Mouse (Mus musculus) hindbrain, embryonic 12.5 days (tissue): ENCODE measurements around the gene Afp. TPM values are rescaled to one million over a fixed set of nuclear protein-coding genes. Genes with fewer than 3 reads are reported as not detected.

Source experiments
- ATAC-seq: fragments of 200-750 bp; cut with Nextera tagmentation; 2 replicates; pipeline ENCODE4 v1.8.0; 2017; ENCODE audit warnings: moderate TSS enrichment; ENCODE audit not compliant: low FRiP score
- H3K27ac ChIP-seq: fragments of 300-500 bp; sonication (generic); 2 replicates; pipeline ENCODE4 v1.5.1; 2016; ENCODE audit warnings: mild to moderate bottlenecking
- H3K27me3 ChIP-seq: fragments of 300-500 bp; sonication (generic); 2 replicates; pipeline ENCODE4 v1.6.1; 2016; ENCODE audit warnings: mild to moderate bottlenecking
- H3K36me3 ChIP-seq: fragments of 300-500 bp; sonication (generic); 2 replicates; pipeline ENCODE4 v1.6.1; 2016; ENCODE audit warnings: mild to moderate bottlenecking
- H3K4me1 ChIP-seq: fragments of 300-500 bp; sonication (generic); 2 replicates; pipeline ENCODE4 v1.6.1; 2016
- H3K4me2 ChIP-seq: fragments of 300-500 bp; sonication (generic); replicated peaks from 2 replicates; pipeline ENCODE4 v1.6.1; 2016; ENCODE audit warnings: mild to moderate bottlenecking
- H3K4me3 ChIP-seq: fragments of 300-500 bp; sonication (generic); 2 replicates; pipeline ENCODE4 v1.5.1; 2016; ENCODE audit warnings: mild to moderate bottlenecking
- H3K9ac ChIP-seq: fragments of 300-500 bp; sonication (generic); 2 replicates; pipeline ENCODE4 v1.6.1; 2016; ENCODE audit warnings: mild to moderate bottlenecking, moderate library complexity
- H3K9me3 ChIP-seq: fragments of 300-500 bp; sonication (generic); replicated peaks from 2 replicates; pipeline ENCODE4 v1.6.1; 2016; ENCODE audit warnings: mild to moderate bottlenecking
- WGBS: fragments of 180-500 bp; shearing (Covaris S2); methylation state at CpG from one replicate; pipeline ENCODE4 v1.1.7; 2016; 5-methylcytosine and 5-hydroxymethylcytosine counted together
- polyA plus RNA-seq: library from polyadenylated mRNA; unstranded; fragments of >200 nt; fragmentation: Nextera tagmentation; extraction: Ambion mirVana; gene quantifications from 2 replicates; pipeline ENCODE4 v1.2.1, GENCODE M21; 2016

Afp gene
- polyA plus RNA-seq, 1 experiment from 2014 or later: 0.41 TPM

- no peaks in the 10 kb centered on the region for H3K9me3 ChIP-seq
- H3K4me1 ChIP-seq: no peaks in the 10 kb centered on the region
- H3K4me3 ChIP-seq: no peak overlapping the region
- H3K9ac ChIP-seq: no peak overlapping the region
- 85% methylated on average over 7 of the region's 7 CpGs for WGBS
- H3K36me3 ChIP-seq: no peaks in the 10 kb centered on the region
- ATAC-seq: no peak
- no peak overlapping the region for H3K27ac ChIP-seq
- H3K27me3 ChIP-seq: no peaks in the 10 kb centered on the region
- H3K4me2 ChIP-seq: no peak overlapping the region
Observed at GRCm38 (mm10) chr5:90477308-90478140, 13.0 kb upstream of the Afp start.

DNA sequence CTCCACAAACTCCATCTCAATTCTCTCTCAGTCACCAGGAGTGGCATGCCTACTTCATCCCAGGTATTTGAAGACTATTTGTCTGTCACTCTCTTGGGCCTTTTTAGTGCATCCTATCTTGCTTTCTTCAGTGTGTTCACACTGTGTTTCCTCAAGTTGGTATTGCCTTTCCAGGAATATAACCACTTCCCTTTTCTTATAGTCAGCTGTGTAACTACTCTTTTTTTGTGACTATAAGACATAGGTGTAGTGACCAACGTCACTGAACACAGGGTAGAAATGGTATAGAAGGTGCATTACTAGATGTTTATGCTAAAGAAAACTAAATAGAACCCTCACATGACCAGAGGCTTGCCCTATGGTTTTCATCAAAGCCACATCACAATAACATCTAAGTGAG, 11.7 kb upstream of the Afp start:
- H3K27me3 ChIP-seq: no peaks in the 10 kb centered on the region
- H3K4me3 ChIP-seq: no peak overlapping the region
- no peak overlapping the region for H3K27ac ChIP-seq
- ATAC-seq: no peak
- WGBS: 83% methylated on average over 1 of the region's 1 CpGs
- H3K9me3 ChIP-seq: no peaks in the 10 kb centered on the region
- H3K4me1 ChIP-seq: no peaks in the 10 kb centered on the region
- no peak overlapping the region for H3K9ac ChIP-seq
- H3K36me3 ChIP-seq: no peaks in the 10 kb centered on the region
- H3K4me2 ChIP-seq: no peak overlapping the region

DNA sequence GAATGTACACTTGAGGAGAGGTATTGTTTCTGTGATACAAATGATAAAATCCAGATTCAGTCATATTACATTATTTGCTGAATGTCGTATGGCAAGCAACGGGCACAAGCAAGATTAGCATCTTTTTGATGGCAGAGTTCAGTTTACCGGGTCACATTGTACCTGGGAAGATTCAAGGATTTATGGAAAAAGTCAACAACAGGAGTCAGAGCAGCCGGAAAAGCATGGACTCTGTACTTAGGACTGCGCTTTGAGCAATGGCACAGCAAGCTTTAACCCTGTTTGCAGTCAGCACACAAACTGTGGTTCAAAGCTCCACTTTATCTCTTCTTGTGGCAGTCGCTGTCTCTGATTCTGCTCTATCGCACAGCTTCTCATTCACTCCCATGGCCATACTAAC, 4.9 kb upstream of the Afp start:
- H3K4me2 ChIP-seq: no peak overlapping the region
- H3K9ac ChIP-seq: no peak overlapping the region
- WGBS: 93% methylated on average over 7 of the region's 7 CpGs
- H3K9me3 ChIP-seq: no peaks in the 10 kb centered on the region
- no peaks in the 10 kb centered on the region for H3K4me1 ChIP-seq
- H3K27me3 ChIP-seq: no peaks in the 10 kb centered on the region
- no peaks in the 10 kb centered on the region for H3K36me3 ChIP-seq
- no peak for ATAC-seq
- H3K4me3 ChIP-seq: no peak overlapping the region
- H3K27ac ChIP-seq: no peak overlapping the region

DNA sequence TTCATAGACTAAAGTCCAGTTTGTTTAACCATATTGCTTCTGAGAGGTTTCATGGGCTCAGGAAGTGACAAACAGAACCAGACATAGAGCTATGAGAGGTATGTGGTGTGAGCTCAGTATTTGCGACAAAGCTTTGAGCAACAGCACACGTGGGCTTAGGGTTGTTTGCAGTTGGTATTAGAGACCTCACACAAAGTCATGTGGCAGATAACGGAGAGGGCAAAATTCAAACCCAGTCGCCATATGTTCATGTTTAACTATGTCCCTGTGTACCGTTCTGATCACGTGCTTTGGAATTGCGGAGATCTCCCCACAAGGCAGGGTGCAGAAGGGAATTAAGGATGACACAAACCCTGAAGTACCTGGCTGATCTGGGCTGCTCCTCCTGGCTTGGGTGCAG, 2.2 kb upstream of the Afp start:
- H3K4me1 ChIP-seq: no peaks in the 10 kb centered on the region
- H3K36me3 ChIP-seq: no peaks in the 10 kb centered on the region
- H3K4me3 ChIP-seq: no peak overlapping the region
- no peak overlapping the region for H3K4me2 ChIP-seq
- H3K9ac ChIP-seq: no peak overlapping the region
- no peaks in the 10 kb centered on the region for H3K27me3 ChIP-seq
- no peak for ATAC-seq
- 90% methylated on average over 7 of the region's 7 CpGs for WGBS
- no peak overlapping the region for H3K27ac ChIP-seq
- no peaks in the 10 kb centered on the region for H3K9me3 ChIP-seq

- WGBS: 79% methylated on average over 9 of the region's 9 CpGs
- H3K36me3 ChIP-seq: no peaks in the 10 kb centered on the region
- no peak for ATAC-seq
- no peaks in the 10 kb centered on the region for H3K4me1 ChIP-seq
- no peak overlapping the region for H3K27ac ChIP-seq
- no peaks in the 10 kb centered on the region for H3K27me3 ChIP-seq
- H3K9me3 ChIP-seq: no peaks in the 10 kb centered on the region
- no peak overlapping the region for H3K4me2 ChIP-seq
- no peak overlapping the region for H3K9ac ChIP-seq
- H3K4me3 ChIP-seq: no peak overlapping the region
Observed at GRCm38 (mm10) chr5:90492440-90492839, 1.9 kb downstream of the Afp start.

- Histone ChIP-seq H3K9me3 (no peaks in the 10 kb centered on the region), H3K36me3 (no peaks in the 10 kb centered on the region), H3K27me3 (no peaks in the 10 kb centered on the region), H3K9ac (no peak overlapping the region), H3K4me3 (no peak overlapping the region), H3K27ac (no peak overlapping the region), H3K4me2 (no peak overlapping the region), H3K4me1 (no peaks in the 10 kb centered on the region)
- WGBS: 91% methylated on average over 4 of the region's 4 CpGs
- ATAC-seq: no peak
Observed at GRCm38 (mm10) chr5:90494308-90494707, 3.8 kb downstream of the Afp start.

GRCm38 (mm10) chr5:90499509-90499908, 9.0 kb downstream of the Afp start:
- H3K4me2 ChIP-seq: no peak overlapping the region
- no peaks in the 10 kb centered on the region for H3K36me3 ChIP-seq
- H3K4me3 ChIP-seq: no peak overlapping the region
- H3K9ac ChIP-seq: no peak overlapping the region
- no peak overlapping the region for H3K27ac ChIP-seq
- H3K4me1 ChIP-seq: no peaks in the 10 kb centered on the region
- no peaks in the 10 kb centered on the region for H3K9me3 ChIP-seq
- WGBS: 67% methylated on average over 7 of the region's 7 CpGs
- ATAC-seq: no peak
- H3K27me3 ChIP-seq: no peaks in the 10 kb centered on the region

DNA sequence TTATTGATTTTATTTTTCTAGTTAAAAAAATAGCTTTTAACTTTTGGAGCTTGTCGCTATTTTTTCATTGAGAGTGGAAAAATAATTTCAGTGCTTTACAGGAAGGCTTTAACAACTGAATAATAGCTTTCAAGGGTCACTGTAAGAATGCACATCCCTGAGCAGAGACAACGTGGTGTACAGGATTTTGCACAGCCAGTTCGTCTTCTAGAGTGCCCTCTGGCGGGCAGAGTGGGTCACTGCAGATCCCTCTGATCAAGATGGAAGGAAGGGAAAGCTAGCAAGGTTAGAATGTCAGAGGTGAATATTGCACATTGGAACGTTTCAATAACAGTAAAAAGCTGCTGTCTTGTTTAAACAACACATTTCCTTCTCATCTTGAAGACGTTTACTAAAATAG, 10.2 kb downstream of the Afp start:
- ATAC-seq: no peak
- Histone ChIP-seq H3K27me3 (no peaks in the 10 kb centered on the region), H3K9me3 (no peaks in the 10 kb centered on the region), H3K9ac (no peak overlapping the region), H3K4me3 (no peak overlapping the region), H3K4me2 (no peak overlapping the region), H3K27ac (no peak overlapping the region), H3K36me3 (no peaks in the 10 kb centered on the region), H3K4me1 (no peaks in the 10 kb centered on the region)
- 7% methylated on average over 6 of the region's 6 CpGs for WGBS

DNA sequence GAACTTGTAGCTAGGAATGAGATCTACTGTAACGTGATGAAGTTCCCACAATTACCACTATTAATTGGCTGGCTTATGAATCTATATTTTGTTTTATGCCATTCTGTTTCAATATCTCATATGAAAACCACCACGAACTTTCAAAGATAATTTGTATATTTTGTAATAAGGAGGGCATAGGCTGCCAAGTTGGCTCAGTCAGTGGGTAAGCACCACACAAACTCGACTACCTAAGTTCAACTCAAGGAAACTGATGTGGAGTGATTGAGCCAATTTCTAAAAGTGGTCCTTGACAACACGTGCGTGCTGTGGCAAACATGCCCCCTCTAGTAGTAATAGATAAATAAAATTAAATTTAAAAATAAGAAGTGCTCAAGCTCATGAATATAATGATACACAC, 11.2 kb downstream of the Afp start:
- ATAC-seq: no peak

DNA sequence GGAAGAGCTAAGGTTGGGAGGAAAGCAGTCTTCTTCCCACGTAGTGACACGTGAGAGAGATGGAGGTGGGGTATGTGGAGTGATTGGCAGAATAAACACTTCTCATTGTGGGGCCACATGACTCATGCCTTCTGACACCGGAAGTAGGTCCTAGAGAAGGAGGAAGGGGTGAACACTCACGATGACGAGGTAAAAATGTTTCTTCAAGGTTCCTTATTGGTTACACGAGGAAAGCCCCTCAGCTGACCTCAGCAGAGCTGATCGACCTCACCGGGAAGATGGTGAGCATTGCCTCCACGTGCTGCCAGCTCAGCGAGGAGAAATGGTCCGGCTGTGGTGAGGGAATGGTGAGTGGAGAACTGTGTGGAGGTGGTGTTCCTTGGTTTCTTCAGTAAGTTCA, 14.2 kb downstream of the Afp start:
- Histone ChIP-seq H3K4me3 (no peak overlapping the region), H3K4me2 (no peak overlapping the region), H3K27ac (no peak overlapping the region), H3K4me1 (0 out of 2 replicates have a peak, but pooled peaks cover 3% of the 10 kb centered on the region), H3K9ac (no peak overlapping the region), H3K27me3 (no peaks in the 10 kb centered on the region), H3K36me3 (no peaks in the 10 kb centered on the region), H3K9me3 (no peaks in the 10 kb centered on the region)
- ATAC-seq: no peak
- WGBS: 85% methylated on average over 11 of the region's 11 CpGs

More for the DNA sequence above, 11.2 kb downstream of the Afp start:
- Histone ChIP-seq H3K9me3 (no peaks in the 10 kb centered on the region), H3K9ac (no peak overlapping the region), H3K4me3 (no peak overlapping the region), H3K4me2 (no peak overlapping the region), H3K4me1 (no peaks in the 10 kb centered on the region), H3K36me3 (no peaks in the 10 kb centered on the region), H3K27ac (no peak overlapping the region), H3K27me3 (no peaks in the 10 kb centered on the region)
- 92% methylated on average over 5 of the region's 5 CpGs for WGBS

DNA sequence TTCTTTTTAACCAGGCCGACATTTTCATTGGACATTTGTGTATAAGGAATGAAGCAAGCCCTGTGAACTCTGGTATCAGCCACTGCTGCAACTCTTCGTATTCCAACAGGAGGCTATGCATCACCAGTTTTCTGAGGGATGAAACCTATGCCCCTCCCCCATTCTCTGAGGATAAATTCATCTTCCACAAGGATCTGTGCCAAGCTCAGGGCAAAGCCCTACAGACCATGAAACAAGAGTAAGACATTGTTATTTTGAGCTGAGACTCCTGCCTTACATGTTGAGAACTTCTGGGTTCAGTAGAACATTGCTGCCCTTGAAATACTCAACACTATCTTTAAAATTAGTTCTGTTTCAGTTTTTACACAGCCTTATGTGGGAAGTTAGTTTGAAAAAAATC, 16.0 kb downstream of the Afp start:
- WGBS: 71% methylated on average over 2 of the region's 2 CpGs
- Histone ChIP-seq H3K4me1 (0 out of 2 replicates have a peak, but pooled peaks cover 3% of the 10 kb centered on the region), H3K4me2 (no peak overlapping the region), H3K27me3 (no peaks in the 10 kb centered on the region), H3K36me3 (no peaks in the 10 kb centered on the region), H3K27ac (no peak overlapping the region), H3K9ac (no peak overlapping the region), H3K9me3 (no peaks in the 10 kb centered on the region), H3K4me3 (no peak overlapping the region)
- ATAC-seq: no peak

- ATAC-seq: peak; percentile 40; the same call in 1 of the 2 replicates
- H3K27me3 ChIP-seq: no peaks in the 10 kb centered on the region
- H3K9ac ChIP-seq: no peak overlapping the region
- WGBS: 49% methylated on average over 13 of the region's 13 CpGs
- 0 out of 2 replicates have a peak overlapping the region, but pooled peaks have one; percentile 17 for H3K27ac ChIP-seq
- H3K4me2 ChIP-seq: no peak overlapping the region
- no peak overlapping the region for H3K4me3 ChIP-seq
- no peaks in the 10 kb centered on the region for H3K36me3 ChIP-seq
- no peaks in the 10 kb centered on the region for H3K9me3 ChIP-seq
- H3K4me1 ChIP-seq: 0 out of 2 replicates have a peak, but pooled peaks cover 3% of the 10 kb centered on the region
Observed at GRCm38 (mm10) chr5:90507411-90507949, 16.9 kb downstream of the Afp start.
